ENCODE assay signal across 10 mouse cellular contexts in the genomic region with DNA sequence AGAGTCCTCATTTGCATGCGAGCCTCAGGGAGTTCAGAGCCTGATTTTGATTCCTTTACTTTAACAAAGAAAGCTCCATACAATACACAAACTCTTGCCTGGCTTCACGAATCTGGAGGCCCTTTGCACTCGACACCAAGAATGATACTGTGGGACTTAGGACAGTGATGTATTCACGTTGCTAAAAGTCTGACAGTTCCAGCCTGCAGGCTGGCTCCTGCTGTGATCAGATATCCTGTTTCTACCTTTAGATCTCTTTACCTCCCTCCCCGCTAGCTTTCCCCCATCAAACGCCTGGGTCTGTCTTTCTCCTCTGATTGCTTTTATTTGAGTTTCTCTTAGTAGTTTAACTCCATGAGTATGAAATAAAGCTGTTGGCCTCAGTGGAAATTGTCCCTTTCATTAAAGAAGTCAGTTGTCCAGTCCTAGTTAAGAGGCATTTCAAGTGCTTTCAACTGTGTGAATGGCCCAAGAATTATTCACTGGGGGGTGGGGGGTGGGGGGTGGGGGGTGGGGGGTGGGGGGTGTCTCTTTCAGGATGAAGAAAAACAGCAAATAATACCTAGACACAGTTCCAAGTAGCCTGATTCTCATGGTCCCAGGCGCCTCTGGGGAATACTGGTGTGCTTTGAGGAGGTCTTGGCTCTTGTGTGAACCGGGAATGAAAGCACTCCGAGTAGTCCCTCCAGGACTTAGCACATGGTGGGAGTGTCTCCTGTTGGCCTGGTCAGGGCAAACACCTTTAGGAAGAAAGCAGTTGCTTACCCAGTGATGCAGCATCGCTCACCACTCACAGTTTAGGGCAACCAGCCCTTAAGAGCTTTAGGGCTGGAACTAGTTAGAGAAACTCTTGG. TPM values are rescaled to one million over a fixed set of nuclear protein-coding genes. Genes with fewer than 3 reads are reported as not detected.
DNase-seq lines count a peak whose midpoint lies in the region; ATAC-seq and TF ChIP-seq lines count a peak whose summit lies in the region.
"Had no signal": no experiment of that assay in that cellular context is flagged by ENCODE, and none has a peak within 500 bp of the region (broad histone marks: within the 10 kb centered on the region; RNA-seq: fewer than 3 reads in every experiment).

No protein-coding gene starts in this region.

- no peaks in the 10 kb centered on the region for H3K36me3 ChIP-seq in midbrain, embryonic 11.5 days (ENCODE audit: control insufficient read depth, insufficient read depth, low read length)
- H3K36me3 ChIP-seq: lung, embryonic 15.5 days had no signal

- no peaks in the 10 kb centered on the region for H3K9me3 ChIP-seq in midbrain, embryonic 11.5 days (ENCODE audit: control insufficient read depth, low read length)
- H3K9me3 ChIP-seq: lung, embryonic 15.5 days had no signal

- no peak for TF ChIP-seq POLR2A in brain, embryonic 14.5 days (IDR thresholded peaks at IDR 0.05; ENCODE audit: borderline replicate concordance, extremely low read depth, insufficient read depth, insufficient read length, poor library complexity, severe bottlenecking)

- no peak overlapping the region for H3K4me3 ChIP-seq in midbrain, embryonic 11.5 days (ENCODE audit: low read depth, low read length)
- H3K4me3 ChIP-seq: lung, embryonic 15.5 days had no signal

- H3K4me2 ChIP-seq in midbrain, embryonic 11.5 days: no peak overlapping the region
- H3K4me2 ChIP-seq: lung, embryonic 15.5 days had no signal

- H3K27ac ChIP-seq in midbrain, embryonic 11.5 days (ENCODE audit: low read depth, low read length): 0 out of 2 replicates have a peak overlapping the region, but pooled peaks have one; percentile 6
- H3K27ac ChIP-seq: lung, embryonic 15.5 days had no signal

- 0 out of 2 replicates have a peak overlapping the region, but pooled peaks have one; percentile 24 for H3K9ac ChIP-seq in midbrain, embryonic 11.5 days (ENCODE audit: low read length)
- H3K9ac ChIP-seq: lung, embryonic 15.5 days had no signal

- peak; percentile 43; the same call in 1 of the 2 replicates for ATAC-seq in midbrain, embryonic 11.5 days (ENCODE audit: low FRiP score)

- no peak for TF ChIP-seq CTCF in brain, embryonic 14.5 days (IDR thresholded peaks at IDR 0.05; ENCODE audit: borderline replicate concordance, extremely low read depth, insufficient read depth, insufficient read length)

- H3K4me1 ChIP-seq in midbrain, embryonic 11.5 days (ENCODE audit: control insufficient read depth, insufficient read depth, low read length): peaks cover 14% of the 10 kb centered on the region

- DNase-seq in heart, adult 11 months: peak; percentile 94
- DNase-seq in heart, postnatal 4 days: no peak
- peak; percentile 64 for DNase-seq in brain, embryonic 14.5 days (ENCODE audit: low read depth)
- peak; percentile 17 for DNase-seq in heart, adult 8-10 months (ENCODE audit: low spot score)
- DNase-seq in midbrain, embryonic 11.5 days (ENCODE audit: low spot score, missing footprints): no peak
- no peak for DNase-seq in cerebellum, postnatal 4 days (ENCODE audit: low spot score in 2 of 2)
- no peak for DNase-seq in lung, postnatal 4 days
- DNase-seq in frontal cortex, adult 2 months (ENCODE audit: extremely low spot score in 1 of 2, low spot score in 1 of 2): no peak

- 0 out of 2 replicates have a peak, but pooled peaks cover under 1% of the 10 kb centered on the region for H3K27me3 ChIP-seq in midbrain, embryonic 11.5 days (ENCODE audit: control insufficient read depth, insufficient read depth, low read length)
- H3K27me3 ChIP-seq: lung, embryonic 15.5 days had no signal

- WGBS in midbrain, embryonic 11.5 days: 10% methylated on average over 10 of the region's 10 CpGs

RNA-seq across cellular contexts. Expression of a gene that starts 11.6 kb away (rescaled TPM):
- total RNA-seq in heart, postnatal 4 days (2021): 100 to 1,000 TPM; 242 to 250 TPM
- 75.9 and 150 TPM in 2 replicates for polyA plus RNA-seq in brain, embryonic 14.5 days (2012; rRNA removed)
- total RNA-seq in heart, adult 8-10 months (2022): 100 to 1,000 TPM; 165 to 223 (median 203) TPM
- 49.8 and 58.3 TPM in 2 replicates for polyA plus RNA-seq in midbrain, embryonic 11.5 days (2014; fragmentation: Nextera tagmentation; extraction: Ambion mirVana)
- polyA plus RNA-seq in frontal cortex, adult 2 months (2012; rRNA removed): 1,576 and 1,727 TPM in 2 replicates

RNA-seq across cellular contexts. Expression of a gene that starts 24.5 kb away (rescaled TPM):
- total RNA-seq in heart, postnatal 4 days (2021): not detected
- not detected in 2 replicates for polyA plus RNA-seq in brain, embryonic 14.5 days (2012; rRNA removed)
- not detected for total RNA-seq in heart, adult 8-10 months (2022)
- 0.29 TPM in 1 of 2 replicates, not detected in the other for polyA plus RNA-seq in midbrain, embryonic 11.5 days (2014; fragmentation: Nextera tagmentation; extraction: Ambion mirVana)
- not detected in 2 replicates for polyA plus RNA-seq in frontal cortex, adult 2 months (2012; rRNA removed)
- total RNA-seq: left cerebral cortex, adult 18-20 months had no signal

RNA-seq across cellular contexts. Expression of a gene that starts 55.8 kb away (rescaled TPM):
- total RNA-seq in heart, postnatal 4 days (2021): 10 to 100 TPM; 43.1 to 44.1 TPM
- polyA plus RNA-seq in brain, embryonic 14.5 days (2012; rRNA removed): 45.6 and 45.7 TPM in 2 replicates
- 10 to 100 TPM; 53.8 to 58.9 (median 56.7) TPM for total RNA-seq in heart, adult 8-10 months (2022)
- polyA plus RNA-seq in midbrain, embryonic 11.5 days (2014; fragmentation: Nextera tagmentation; extraction: Ambion mirVana): 61.8 and 64.7 TPM in 2 replicates
- polyA plus RNA-seq in frontal cortex, adult 2 months (2012; rRNA removed): 79.1 and 81.9 TPM in 2 replicates

Comparison
In these comparisons a context has a peak if more than half of its experiments do, and no peak if none do; other contexts are left out.
1. DNase-seq: peak in heart, adult 11 months (single experiment), brain, embryonic 14.5 days (single experiment) and heart, adult 8-10 months (single experiment); none in heart, postnatal 4 days (single experiment), midbrain, embryonic 11.5 days (single experiment), cerebellum, postnatal 4 days (0 of 2), lung, postnatal 4 days (0 of 2) and frontal cortex, adult 2 months (0 of 2).
2. RNA of a gene that starts 11.6 kb away (polyA plus RNA-seq): 1,576 to 1,727 TPM in frontal cortex, adult 2 months; 75.9 to 150 TPM in brain, embryonic 14.5 days and 49.8 to 58.3 TPM in midbrain, embryonic 11.5 days; every median in the first group is over 10 times any median in the second.